Mouse (Mus musculus): ENCODE measurements around the gene Ace3. TPM values are rescaled to one million over a fixed set of nuclear protein-coding genes. Genes with fewer than 3 reads are reported as not detected.
A peak's percentile ranks its signal among the peaks of the same experiment; 100 is the strongest.

Gene Ace3
- polyA plus RNA-seq (2015; fragmentation: Nextera tagmentation; extraction: Ambion mirVana): not detected in 2 replicates

GRCm38 (mm10) chr11:105994375-105994774 is at the start of gene Ace3:
Gene Ace3 (plus strand): TSS chr11:105994675.
- H3K4me3 ChIP-seq (replicated peaks): no peak within 1 kb of the TSS
- WGBS: 92% methylated on average over 3 of the region's 3 CpGs
- H3K36me3 ChIP-seq: no peaks in the 10 kb centered on the region
- no peak for ATAC-seq (ENCODE audit: insufficient number of reproducible peaks, low FRiP score, low TSS enrichment, low read depth)
- no peaks in the 10 kb centered on the region for H3K27me3 ChIP-seq
- no peak within 1 kb of the TSS for H3K9ac ChIP-seq
- no peak within 1 kb of the TSS for H3K4me2 ChIP-seq (replicated peaks)
- H3K9me3 ChIP-seq (replicated peaks): no peaks in the 10 kb centered on the region
- H3K4me1 ChIP-seq: no peaks in the 10 kb centered on the region
- no peak within 1 kb of the TSS for H3K27ac ChIP-seq (replicated peaks)

DNA sequence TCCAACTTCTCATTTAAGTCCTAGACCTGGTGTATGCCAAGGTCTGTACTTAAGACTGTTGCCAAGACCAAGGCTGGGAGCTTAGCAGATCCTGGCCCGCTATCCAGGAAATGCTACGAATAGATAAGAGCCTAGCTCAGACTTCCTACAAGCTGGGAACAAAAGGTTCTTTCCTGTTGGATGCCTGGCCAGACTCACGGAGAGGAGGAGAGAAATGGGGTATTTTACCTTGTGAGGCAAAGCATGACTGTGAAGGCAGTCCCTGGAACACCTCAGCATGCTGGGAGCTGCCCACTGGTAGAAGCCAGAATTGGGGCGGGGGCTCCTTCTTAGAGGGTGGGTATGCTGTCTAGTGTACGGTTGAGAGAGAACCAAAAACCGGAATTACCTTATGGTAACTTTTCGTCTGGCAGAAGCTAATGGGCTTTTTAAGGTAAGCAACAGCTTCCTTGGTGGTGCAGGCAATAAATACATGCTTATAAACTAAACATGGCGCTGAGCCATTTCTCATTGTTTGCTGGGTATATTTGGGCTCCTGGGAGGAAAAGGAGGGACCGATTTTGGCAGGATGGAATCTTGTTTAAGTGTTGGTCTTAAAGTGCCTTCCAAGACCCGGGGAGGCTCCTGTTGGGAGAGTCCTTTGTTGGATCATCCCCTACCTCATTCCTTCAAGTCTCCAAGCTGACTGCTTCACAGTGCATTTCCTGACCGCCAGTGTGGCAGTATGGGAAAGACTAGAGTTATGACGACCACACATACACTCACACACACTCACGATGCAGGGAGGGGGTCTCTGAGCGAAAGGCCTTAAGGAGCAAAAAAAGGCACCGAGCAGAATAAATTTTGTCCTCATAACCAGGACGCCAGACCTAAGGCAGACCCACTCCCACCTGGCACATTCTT is 49.5 kb upstream of the Ace3 start:
- peaks cover 16% of the 10 kb centered on the region for H3K4me1 ChIP-seq
- H3K9ac ChIP-seq: no peak overlapping the region
- peak overlapping the region; percentile 58 for H3K4me3 ChIP-seq (replicated peaks)
- H3K4me2 ChIP-seq (replicated peaks): peak overlapping the region; percentile 96
- 67% methylated on average over 16 of the region's 16 CpGs for WGBS
- H3K9me3 ChIP-seq (replicated peaks): no peaks in the 10 kb centered on the region
- peak overlapping the region; percentile 65 for H3K27ac ChIP-seq (replicated peaks)
- ATAC-seq (ENCODE audit: insufficient number of reproducible peaks, low FRiP score, low TSS enrichment, low read depth): no peak
- peaks cover 18% of the 10 kb centered on the region for H3K27me3 ChIP-seq
- no peaks in the 10 kb centered on the region for H3K36me3 ChIP-seq

DNA sequence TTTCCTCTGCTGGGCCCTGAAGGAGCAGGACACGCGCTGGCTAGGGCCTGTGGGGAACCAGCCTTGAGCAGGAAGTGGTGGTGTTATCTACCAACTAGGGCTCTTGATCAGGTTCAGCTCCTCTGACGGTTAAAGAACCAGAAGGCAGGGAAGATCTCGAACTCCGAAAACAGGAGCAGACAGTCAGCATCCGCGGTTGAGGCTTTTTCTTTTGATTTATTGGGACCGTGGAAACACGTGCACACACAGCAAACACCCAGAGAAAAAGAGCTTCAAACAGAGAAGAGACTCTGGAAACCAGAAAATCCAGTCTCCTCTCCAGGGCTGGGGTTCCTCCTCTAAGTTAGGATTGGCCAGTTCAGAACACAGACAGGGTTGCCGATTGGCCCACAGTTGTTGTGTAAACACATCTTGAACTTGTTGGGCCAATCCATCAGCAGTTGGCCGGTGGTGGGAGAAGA is 47.8 kb upstream of the Ace3 start:
- Histone ChIP-seq H3K9ac (no peak overlapping the region), H3K4me3 (replicated peaks) (no peak overlapping the region), H3K4me1 (peaks cover 21% of the 10 kb centered on the region), H3K4me2 (replicated peaks) (no peak overlapping the region), H3K36me3 (no peaks in the 10 kb centered on the region), H3K27me3 (peaks cover 18% of the 10 kb centered on the region), H3K9me3 (replicated peaks) (no peaks in the 10 kb centered on the region), H3K27ac (replicated peaks) (peak overlapping the region; percentile 82)
- 38% methylated on average over 11 of the region's 11 CpGs for WGBS
- ATAC-seq (ENCODE audit: insufficient number of reproducible peaks, low FRiP score, low TSS enrichment, low read depth): no peak

- H3K27ac ChIP-seq (replicated peaks): no peak overlapping the region
- no peak for ATAC-seq (ENCODE audit: insufficient number of reproducible peaks, low FRiP score, low TSS enrichment, low read depth)
- H3K4me2 ChIP-seq (replicated peaks): no peak overlapping the region
- H3K36me3 ChIP-seq: no peaks in the 10 kb centered on the region
- H3K27me3 ChIP-seq: peaks cover 14% of the 10 kb centered on the region
- H3K9me3 ChIP-seq (replicated peaks): no peaks in the 10 kb centered on the region
- 65% methylated on average over 2 of the region's 2 CpGs for WGBS
- peaks cover 33% of the 10 kb centered on the region for H3K4me1 ChIP-seq
- H3K9ac ChIP-seq: no peak overlapping the region
- H3K4me3 ChIP-seq (replicated peaks): no peak overlapping the region
Measured at GRCm38 (mm10) chr11:105948255-105948654, 46.2 kb upstream of the Ace3 start.

GRCm38 (mm10) chr11:105950519-105950918 is 44.0 kb upstream of the Ace3 start:
- WGBS: 66% methylated on average over 4 of the region's 4 CpGs
- no peak overlapping the region for H3K9ac ChIP-seq
- H3K27me3 ChIP-seq: no peaks in the 10 kb centered on the region
- H3K4me2 ChIP-seq (replicated peaks): no peak overlapping the region
- no peak overlapping the region for H3K4me3 ChIP-seq (replicated peaks)
- H3K27ac ChIP-seq (replicated peaks): no peak overlapping the region
- no peaks in the 10 kb centered on the region for H3K9me3 ChIP-seq (replicated peaks)
- H3K36me3 ChIP-seq: no peaks in the 10 kb centered on the region
- peaks cover 25% of the 10 kb centered on the region for H3K4me1 ChIP-seq
- no peak for ATAC-seq (ENCODE audit: insufficient number of reproducible peaks, low FRiP score, low TSS enrichment, low read depth)

GRCm38 (mm10) chr11:105951601-105952044 is 42.9 kb upstream of the Ace3 start:
- no peak overlapping the region for H3K4me2 ChIP-seq (replicated peaks)
- no peak overlapping the region for H3K27ac ChIP-seq (replicated peaks)
- ATAC-seq (ENCODE audit: insufficient number of reproducible peaks, low FRiP score, low TSS enrichment, low read depth): peak; percentile 9; the same call in 1 of the 2 replicates
- H3K9ac ChIP-seq: no peak overlapping the region
- H3K27me3 ChIP-seq: no peaks in the 10 kb centered on the region
- peaks cover 22% of the 10 kb centered on the region for H3K4me1 ChIP-seq
- H3K9me3 ChIP-seq (replicated peaks): no peaks in the 10 kb centered on the region
- H3K36me3 ChIP-seq: no peaks in the 10 kb centered on the region
- no peak overlapping the region for H3K4me3 ChIP-seq (replicated peaks)
- WGBS: 27% methylated on average over 3 of the region's 3 CpGs

DNA sequence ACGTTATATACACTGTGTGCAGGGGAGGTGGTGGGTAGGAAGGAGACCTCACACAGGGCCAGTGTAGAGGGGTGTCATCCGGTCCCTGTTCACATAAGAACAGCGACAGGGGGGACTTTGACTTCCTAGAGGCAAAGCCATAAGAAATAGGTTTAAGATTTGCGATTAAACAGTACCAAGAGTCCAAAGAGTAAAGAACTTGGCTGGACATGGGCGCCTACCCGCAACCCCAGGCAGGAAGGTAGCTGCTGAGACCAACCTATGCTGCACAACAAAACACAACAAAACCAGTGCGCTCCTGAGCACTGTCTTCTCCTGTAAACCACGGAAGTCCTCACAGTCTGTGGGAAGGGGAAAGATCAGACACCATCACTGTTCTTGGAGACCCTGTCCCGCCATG is 42.4 kb upstream of the Ace3 start:
- peaks cover 20% of the 10 kb centered on the region for H3K4me1 ChIP-seq
- H3K9ac ChIP-seq: no peak overlapping the region
- no peak overlapping the region for H3K27ac ChIP-seq (replicated peaks)
- no peaks in the 10 kb centered on the region for H3K36me3 ChIP-seq
- H3K9me3 ChIP-seq (replicated peaks): no peaks in the 10 kb centered on the region
- ATAC-seq (ENCODE audit: insufficient number of reproducible peaks, low FRiP score, low TSS enrichment, low read depth): no peak
- no peaks in the 10 kb centered on the region for H3K27me3 ChIP-seq
- no peak overlapping the region for H3K4me2 ChIP-seq (replicated peaks)
- whole genome bisulfite sequencing: 85% methylated on average over 9 of the region's 9 CpGs
- H3K4me3 ChIP-seq (replicated peaks): no peak overlapping the region

DNA sequence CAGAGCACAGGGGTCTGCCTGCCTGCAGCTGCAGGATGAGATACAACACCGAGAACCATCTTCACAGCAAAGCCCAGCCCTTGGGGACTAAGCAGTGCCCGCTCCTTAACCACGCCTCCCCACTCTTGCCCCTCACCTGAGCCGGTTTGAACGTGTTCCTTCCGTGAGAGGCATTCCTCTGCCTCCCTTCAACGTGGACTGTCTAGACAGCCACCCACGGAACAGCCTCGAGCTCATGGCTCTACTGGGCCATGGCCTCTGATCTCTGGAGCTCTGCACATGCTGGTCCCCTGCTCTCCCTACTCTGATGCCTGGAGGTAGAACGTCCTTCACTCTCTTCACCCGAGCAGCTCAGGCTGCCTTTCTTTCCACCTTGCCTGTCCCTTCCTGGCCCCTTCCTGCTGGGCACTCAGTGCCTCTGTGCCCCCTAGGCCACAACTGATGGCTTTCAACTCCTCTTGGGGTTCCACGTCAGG is 41.5 kb upstream of the Ace3 start, which contains the start of gene Cyb561:
Cyb561 (minus strand) TSS at position 426 of the 476 bp plus-strand sequence.
- no peak within 1 kb of the TSS for H3K4me3 ChIP-seq (replicated peaks)
- WGBS: 64% methylated on average over 12 of the region's 12 CpGs
- H3K9ac ChIP-seq: no peak within 1 kb of the TSS
- H3K27me3 ChIP-seq: no peaks in the 10 kb centered on the region
- no peak within 1 kb of the TSS for H3K4me2 ChIP-seq (replicated peaks)
- peaks cover 20% of the 10 kb centered on the region for H3K4me1 ChIP-seq
- no peak within 1 kb of the TSS; the same call in 1 of the 2 replicates for H3K27ac ChIP-seq (replicated peaks)
- 0 out of 2 replicates have a peak, but pooled peaks have one; percentile 55 for ATAC-seq (ENCODE audit: insufficient number of reproducible peaks, low FRiP score, low TSS enrichment, low read depth)
- H3K9me3 ChIP-seq (replicated peaks): no peaks in the 10 kb centered on the region
- no peaks in the 10 kb centered on the region for H3K36me3 ChIP-seq

DNA sequence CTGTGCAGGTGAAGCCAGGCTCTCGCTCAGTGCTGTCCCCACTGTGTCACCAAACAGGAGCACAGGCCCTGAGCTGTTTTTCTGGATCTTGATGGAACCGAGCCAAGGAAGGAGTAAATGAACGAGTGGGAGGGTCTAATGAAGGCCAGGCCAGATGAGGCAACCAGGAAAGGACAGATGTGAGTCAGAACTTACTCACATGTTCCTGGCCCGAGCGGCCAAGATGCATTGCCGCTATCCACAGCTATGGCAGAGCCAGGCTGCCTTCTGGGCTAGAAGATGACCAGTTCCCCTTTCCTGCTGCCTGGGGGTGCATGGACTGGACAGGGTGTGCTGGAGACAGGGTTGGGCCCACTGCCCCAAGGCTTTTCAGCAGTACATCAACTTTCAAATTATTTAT is 41.1 kb upstream of the Ace3 start:
- Histone ChIP-seq H3K4me3 (replicated peaks) (no peak overlapping the region), H3K9me3 (replicated peaks) (no peaks in the 10 kb centered on the region), H3K27ac (replicated peaks) (no peak overlapping the region; the same call in 1 of the 2 replicates), H3K4me2 (replicated peaks) (no peak overlapping the region), H3K9ac (no peak overlapping the region), H3K36me3 (no peaks in the 10 kb centered on the region), H3K4me1 (peaks cover 20% of the 10 kb centered on the region), H3K27me3 (no peaks in the 10 kb centered on the region)
- ATAC-seq (ENCODE audit: insufficient number of reproducible peaks, low FRiP score, low TSS enrichment, low read depth): no peak
- WGBS: 49% methylated on average over 6 of the region's 6 CpGs

DNA sequence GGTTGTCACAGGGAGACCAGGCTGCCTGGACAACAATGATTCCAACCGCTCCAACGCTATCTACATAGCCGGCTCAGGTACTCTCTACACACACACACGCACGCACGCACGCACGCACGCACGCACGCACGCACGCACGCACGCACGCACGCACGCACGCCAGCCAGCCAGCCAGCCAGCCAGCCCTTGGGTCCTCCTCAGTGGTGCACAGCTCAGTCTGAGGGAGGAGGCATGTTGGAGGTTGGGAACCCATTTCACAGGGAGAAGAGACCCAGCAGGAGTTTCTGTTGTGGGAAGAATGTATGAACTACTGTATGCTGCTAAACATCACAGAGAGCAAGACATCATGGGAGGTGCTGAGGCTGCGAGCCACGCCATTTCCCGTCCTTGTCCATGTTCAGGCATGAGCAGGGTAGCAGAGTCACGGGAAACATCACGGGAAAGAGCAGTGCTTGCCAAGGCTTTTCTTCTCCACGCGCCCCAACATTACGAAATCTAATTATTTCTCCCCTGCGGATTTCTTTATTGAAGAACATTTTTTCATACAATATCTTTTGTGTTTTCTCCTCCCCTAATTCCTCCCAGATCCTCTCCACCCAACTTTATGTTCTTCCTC is 38.6 kb upstream of the Ace3 start:
- H3K27me3 ChIP-seq: no peaks in the 10 kb centered on the region
- H3K4me3 ChIP-seq (replicated peaks): no peak overlapping the region
- no peak overlapping the region for H3K4me2 ChIP-seq (replicated peaks)
- H3K9me3 ChIP-seq (replicated peaks): no peaks in the 10 kb centered on the region
- no peak for ATAC-seq (ENCODE audit: insufficient number of reproducible peaks, low FRiP score, low TSS enrichment, low read depth)
- H3K36me3 ChIP-seq: no peaks in the 10 kb centered on the region
- no peak overlapping the region for H3K9ac ChIP-seq
- H3K27ac ChIP-seq (replicated peaks): no peak overlapping the region
- 84% methylated on average over 28 of the region's 28 CpGs for WGBS
- H3K4me1 ChIP-seq: peaks cover 15% of the 10 kb centered on the region; the same call in 1 of the 2 replicates

GRCm38 (mm10) chr11:105957501-105957900 is 37.0 kb upstream of the Ace3 start:
- 52% methylated on average over 6 of the region's 6 CpGs for WGBS
- Histone ChIP-seq H3K4me2 (replicated peaks) (no peak overlapping the region), H3K36me3 (no peaks in the 10 kb centered on the region), H3K9me3 (replicated peaks) (no peaks in the 10 kb centered on the region), H3K9ac (no peak overlapping the region), H3K4me3 (replicated peaks) (no peak overlapping the region), H3K27ac (replicated peaks) (no peak overlapping the region), H3K27me3 (no peaks in the 10 kb centered on the region), H3K4me1 (peaks cover 11% of the 10 kb centered on the region; the same call in 1 of the 2 replicates)
- ATAC-seq (ENCODE audit: insufficient number of reproducible peaks, low FRiP score, low TSS enrichment, low read depth): no peak
